Mouse (Mus musculus) right cerebral cortex, postnatal 14 days (tissue): ENCODE data around the gene Olfr1167.
"Not testable (repeated sequence)": the region's sequence is repeated elsewhere in the genome, so short reads cannot be mapped to it uniquely, and the experiment has no call there.

Experiments used
- DNase-seq: peaks from one replicate; pipeline ENCODE4 v3.0.0; 2022

Gene Olfr1167

DNA sequence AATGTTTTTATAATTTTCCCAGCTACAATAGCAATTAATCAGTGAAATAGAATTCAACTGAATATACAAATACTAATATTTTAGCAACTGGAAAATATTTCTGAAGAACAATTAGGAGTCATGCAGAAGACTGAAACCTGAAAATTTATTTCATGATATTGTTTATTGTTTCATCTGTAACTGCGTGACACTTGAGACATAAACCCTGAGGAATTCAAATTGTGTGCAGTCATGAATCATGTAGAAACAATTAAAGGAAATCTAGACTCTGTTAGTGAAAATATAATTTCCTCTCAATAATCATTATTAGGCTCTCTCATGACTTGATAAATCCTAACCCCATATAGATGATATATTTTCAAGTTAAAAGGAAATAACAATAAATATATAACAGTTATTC, at the start of gene Olfr1167:
TSS of gene Olfr1167 (minus strand) at position 101 of the 400 bp plus-strand sequence.
- not testable (repeated sequence) for DNase-seq

DNA sequence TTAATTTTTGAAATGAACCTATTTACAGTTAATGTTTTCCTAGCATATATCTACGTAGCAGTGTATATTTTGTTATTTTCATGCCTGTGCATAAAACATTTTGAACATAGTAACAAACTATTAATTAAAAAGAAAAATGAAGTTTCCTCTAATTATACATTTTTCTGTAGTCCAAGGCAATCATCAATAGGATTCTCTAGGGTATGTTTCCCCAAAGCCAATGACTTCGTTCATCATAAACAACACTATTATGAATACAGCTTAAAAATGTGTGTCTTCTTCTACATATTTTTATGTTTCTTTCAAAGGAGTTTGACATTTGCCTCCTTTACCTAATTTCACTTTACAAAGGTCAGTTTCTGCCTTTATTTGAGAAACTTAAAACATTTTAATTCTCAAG, 26.6 kb upstream of the Olfr1167 start, which contains the start of gene Olfr1168:
TSS of gene Olfr1168 (plus strand) at position 301 of the 400 bp plus-strand sequence.
- no peak for DNase-seq

DNA sequence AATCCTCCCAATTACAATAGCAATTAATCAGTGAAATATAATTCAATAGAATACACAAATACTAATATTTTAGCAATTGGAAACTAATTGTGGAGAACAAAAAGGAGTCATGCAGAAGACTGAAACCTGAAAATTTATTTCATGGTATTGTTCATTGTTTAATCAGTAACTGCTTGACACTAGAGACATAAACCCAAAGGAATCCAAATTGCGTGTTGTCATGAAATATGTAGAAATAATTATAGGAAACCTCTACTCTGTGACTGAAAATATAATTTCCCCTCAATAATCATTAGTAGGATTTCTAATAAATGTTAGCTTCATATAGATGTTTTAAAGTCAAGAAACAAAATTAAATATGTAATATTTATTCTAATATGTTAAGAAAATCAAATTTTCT, 26.8 kb downstream of the Olfr1167 start, which contains the start of gene Olfr1166:
TSS of gene Olfr1166 (minus strand) at position 101 of the 400 bp plus-strand sequence.
- DNase-seq: no peak
